Mouse (Mus musculus): Measurements from ENCODE around the gene Olfr1044.
"Not testable (repeated sequence)": the region's sequence is repeated elsewhere in the genome, so short reads cannot be mapped to it uniquely, and the experiment has no call there.

Gene Olfr1044

DNA sequence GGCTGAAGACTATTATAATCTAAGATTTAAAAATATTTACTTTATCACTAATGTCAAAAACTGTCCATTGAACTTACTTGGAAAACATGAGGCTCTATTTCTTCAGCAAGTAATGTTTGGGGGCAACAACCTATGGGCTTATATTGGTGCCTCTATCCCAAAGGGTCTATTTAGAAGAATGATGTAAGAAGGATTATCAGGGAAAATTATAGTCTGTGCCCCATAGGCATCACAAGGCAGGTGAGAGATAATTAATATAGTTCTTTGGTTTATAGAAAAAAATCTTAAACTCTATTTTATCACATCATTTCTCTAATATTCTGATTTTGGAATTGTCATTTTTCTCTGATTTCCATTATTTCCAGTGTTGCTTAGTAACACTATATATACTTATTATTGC is at the start of gene Olfr1044:
Gene Olfr1044, minus strand, starts transcription at position 101 of the 400 bp plus-strand sequence.
- DNase-seq (ENCODE audit: low read depth, low spot score), result no peak

DNA sequence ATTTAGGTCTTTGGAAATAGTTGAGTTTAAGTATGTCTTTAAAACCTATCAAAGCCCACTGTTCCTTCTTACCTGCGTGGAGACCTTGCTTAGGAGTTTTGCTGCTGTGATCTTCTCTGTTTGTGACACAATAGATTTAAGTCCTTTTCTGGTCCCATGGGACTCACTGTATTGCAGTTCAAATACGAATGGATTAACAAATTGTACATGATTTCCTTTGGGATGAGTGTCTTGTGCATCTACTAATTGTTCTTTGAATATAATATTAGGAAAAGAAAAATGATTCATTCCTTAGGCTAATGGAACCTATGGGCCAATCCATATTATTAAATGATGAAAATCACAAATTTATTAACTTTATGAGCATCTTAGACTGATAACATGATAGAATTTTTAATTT is 41.6 kb upstream of the Olfr1044 start, which contains the start of gene Olfr1046:
Gene Olfr1046, minus strand, starts transcription at position 101 of the 400 bp plus-strand sequence.
- no peak for DNase-seq (ENCODE audit: low read depth, low spot score)

GRCm38 (mm10) chr2:86202909-86203308 is 25.3 kb upstream of the Olfr1044 start, which contains the start of gene Olfr1045:
TSS of gene Olfr1045 (minus strand) at chr2:86203009.
- no peak for DNase-seq (ENCODE audit: low read depth, low spot score)

DNA sequence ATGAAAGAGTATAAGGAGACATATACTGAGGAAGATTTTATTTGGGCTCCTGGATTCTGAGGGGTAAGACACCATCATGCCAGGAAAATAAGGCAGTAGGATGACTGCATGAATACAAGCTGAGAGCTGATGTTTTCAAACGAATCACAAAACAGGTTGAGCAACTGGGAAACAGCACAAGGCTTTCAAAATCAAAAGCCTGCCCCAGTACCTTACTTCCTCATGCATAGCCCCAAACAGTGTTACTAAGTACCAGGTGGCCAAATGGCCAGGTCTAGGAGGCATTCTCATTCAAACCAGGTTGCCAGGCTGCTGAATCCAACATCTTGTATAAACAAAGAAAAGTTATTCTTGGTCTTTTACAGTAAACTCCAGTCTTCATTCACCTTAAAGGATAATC is 18.2 kb upstream of the Olfr1044 start:
- DNase-seq (ENCODE audit: low read depth, low spot score), result no peak

DNA sequence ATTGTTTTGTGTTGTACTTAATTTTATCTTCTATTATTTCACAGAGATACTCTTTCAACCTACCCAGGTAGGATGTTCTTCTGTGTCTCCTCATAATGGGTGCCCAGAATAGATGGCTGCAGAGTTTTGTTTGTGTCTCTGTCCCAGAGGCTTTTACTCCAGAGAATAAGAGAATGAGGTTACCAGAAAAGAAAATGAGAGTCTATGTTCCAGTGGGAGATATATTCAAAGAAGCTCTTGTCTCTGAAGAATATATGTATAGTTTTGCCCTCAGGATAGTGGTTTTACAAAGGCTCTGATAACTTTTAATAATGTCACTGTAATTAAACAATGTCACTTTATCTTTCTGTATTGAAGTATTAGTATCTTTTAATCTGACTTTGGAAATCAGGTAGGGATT is 8.0 kb upstream of the Olfr1044 start, which contains the start of gene Olfr52:
Gene Olfr52, minus strand, starts transcription at position 101 of the 400 bp plus-strand sequence.
- no peak for DNase-seq (ENCODE audit: low read depth, low spot score)

DNA sequence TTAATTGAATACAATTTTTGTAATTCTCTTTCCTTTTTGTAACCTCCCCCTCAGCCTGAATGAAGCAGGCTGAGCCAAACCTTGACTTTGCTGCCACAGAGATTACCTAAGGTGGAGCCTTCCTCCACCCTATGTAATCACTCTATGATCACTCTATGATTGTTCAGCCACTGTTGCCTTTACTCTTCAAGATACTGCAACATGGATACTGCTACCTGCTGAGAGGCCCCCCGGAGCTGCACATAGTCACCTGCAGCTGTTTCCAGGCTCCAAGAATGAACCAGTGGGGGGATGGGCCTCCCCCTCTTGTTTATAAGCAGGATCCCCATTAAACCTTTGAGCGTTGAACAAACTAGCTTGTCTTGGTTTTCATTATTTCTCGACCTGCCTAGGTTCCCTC is 2.3 kb upstream of the Olfr1044 start:
- DNase-seq (ENCODE audit: low read depth, low spot score), result no peak

- DNase-seq (ENCODE audit: low read depth, low spot score), result not testable (repeated sequence)
Observed at GRCm38 (mm10) chr2:86175422-86175821, 2.2 kb downstream of the Olfr1044 start.

GRCm38 (mm10) chr2:86167422-86167821 is 10.2 kb downstream of the Olfr1044 start, which contains the start of gene Olfr1043:
TSS of gene Olfr1043 (minus strand) at chr2:86167522.
- DNase-seq (ENCODE audit: low read depth, low spot score), result no peak

DNA sequence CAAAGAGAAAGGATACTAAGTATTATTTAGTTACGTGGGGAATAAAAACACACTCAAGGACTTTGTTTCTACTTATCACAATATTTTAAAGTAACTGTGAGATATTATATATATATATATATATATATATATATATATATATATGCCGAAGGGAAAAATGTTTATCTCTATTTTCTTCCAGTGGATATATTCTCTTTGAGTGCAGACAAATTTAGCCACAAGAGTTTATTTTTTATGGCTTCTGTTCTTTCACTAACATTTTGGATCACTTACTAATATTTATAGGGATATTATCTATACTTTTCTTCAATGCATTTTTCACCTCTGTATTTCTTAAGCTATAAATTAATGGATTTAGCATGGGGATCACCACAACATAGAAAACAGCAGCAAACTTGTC is 15.9 kb downstream of the Olfr1044 start, which contains the start of gene Olfr1042:
Gene Olfr1042, minus strand, starts transcription at position 101 of the 400 bp plus-strand sequence.
- DNase-seq (ENCODE audit: low read depth, low spot score), result no peak

DNA sequence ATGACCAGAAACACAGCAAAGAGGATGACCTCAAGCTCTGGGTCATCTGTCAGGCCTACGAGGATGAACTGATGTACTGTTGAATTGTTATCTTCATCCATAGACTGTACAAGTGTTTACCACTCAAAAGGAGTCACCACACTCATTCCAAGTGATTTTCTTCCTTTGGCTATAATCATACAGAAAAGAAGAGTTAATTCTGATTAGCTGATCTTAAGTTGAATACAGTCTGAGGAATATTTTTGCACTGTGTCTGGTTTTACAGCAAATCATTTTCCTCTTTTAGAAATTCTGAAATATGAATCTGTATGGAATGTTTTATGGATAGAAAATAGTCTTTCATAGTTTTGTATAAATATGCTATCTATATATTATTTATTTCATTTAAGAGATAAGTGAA is 31.0 kb downstream of the Olfr1044 start, which contains the start of gene Olfr1040:
Gene Olfr1040, minus strand, starts transcription at position 101 of the 400 bp plus-strand sequence.
- DNase-seq (ENCODE audit: low read depth, low spot score), result no peak

GRCm38 (mm10) chr2:86135828-86136227 is 41.8 kb downstream of the Olfr1044 start, which contains the start of gene Olfr1039:
TSS of gene Olfr1039 (minus strand) at chr2:86135928.
- no peak for DNase-seq (ENCODE audit: low read depth, low spot score)

All from embryo, embryonic 11.5 days (tissue).